Mouse (Mus musculus): Measurements from ENCODE around the gene Il27ra.
"Not testable (repeated sequence)": the region's sequence is repeated elsewhere in the genome, so short reads cannot be mapped to it uniquely, and the experiment has no call there.

The Il27ra gene

DNA sequence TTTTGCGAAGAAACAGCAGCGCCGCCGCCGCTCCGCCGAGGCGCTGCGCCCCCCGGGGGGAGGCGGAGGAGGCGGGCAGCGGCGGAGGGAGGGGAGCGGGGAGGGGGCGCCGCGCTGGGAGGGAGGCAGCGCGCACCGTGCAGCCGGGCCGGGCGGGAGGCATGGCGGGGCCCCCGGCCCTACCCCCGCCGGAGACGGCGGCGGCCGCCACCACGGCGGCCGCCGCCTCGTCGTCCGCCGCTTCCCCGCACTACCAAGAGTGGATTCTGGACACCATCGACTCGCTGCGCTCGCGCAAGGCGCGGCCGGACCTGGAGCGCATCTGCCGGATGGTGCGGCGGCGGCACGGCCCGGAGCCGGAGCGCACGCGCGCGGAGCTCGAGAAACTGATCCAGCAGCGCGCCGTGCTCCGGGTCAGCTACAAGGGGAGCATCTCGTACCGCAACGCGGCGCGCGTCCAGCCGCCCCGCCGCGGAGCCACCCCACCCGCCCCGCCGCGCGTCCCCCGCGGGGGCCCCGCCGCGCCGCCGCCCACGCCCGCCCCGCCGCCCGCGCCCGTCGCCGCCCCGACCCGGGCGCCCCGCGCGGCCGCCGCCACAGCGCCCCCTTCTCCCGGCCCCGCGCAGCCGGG, 44.8 kb downstream of the Il27ra start, which contains the start of gene Samd1:
Gene Samd1, plus strand, starts transcription at position 162 of the 631 bp plus-strand sequence.
- peak; percentile 79 for DNase-seq (ENCODE audit: low read depth, low spot score)

DNA sequence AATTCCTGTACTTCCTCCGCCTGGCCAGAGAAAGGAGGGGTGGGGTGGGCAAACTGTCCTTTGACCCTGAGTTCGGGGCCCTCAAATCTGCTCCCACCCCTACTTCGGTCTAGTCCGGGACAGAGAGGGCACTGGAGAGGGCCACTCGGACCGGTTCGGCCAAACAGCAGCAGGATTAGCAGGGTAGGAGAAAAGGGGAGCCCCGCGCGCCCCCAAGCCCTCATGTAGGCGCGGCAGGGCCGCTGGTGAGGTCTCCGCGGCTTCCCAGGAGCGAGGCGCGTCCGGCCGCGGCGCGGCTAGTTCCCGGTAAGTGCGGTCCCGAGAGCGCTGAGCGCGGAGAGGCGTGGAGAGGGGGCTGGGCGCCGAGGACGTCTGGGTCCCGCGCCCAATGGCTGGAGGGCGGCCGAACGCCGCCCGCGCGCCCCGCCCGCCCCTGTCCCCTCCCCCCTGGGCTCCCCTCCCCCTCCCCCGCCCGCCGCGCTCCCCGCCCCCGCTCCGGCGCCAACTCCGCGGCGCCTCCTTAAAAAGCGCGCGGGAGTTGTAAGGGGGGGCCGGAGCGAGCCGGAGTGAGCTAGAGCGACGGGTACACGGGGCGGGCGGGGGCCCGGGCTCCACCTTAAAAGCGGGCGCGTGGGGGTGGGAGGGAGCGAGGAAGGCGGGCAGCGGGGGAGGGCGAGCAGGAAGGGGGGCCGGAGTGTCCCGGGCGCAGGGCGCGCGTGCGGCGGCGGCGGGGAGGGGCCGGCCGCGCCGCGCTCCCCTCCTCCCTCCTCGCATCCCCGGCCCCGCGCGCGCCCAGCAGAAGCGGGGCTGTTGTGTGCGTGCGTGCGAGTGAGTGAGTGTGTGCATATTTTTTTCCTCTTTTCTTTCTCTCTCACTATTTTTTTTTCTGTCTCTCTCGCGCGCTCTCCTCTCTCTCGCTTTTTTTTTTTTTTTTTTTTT, 45.6 kb downstream of the Il27ra start:
- DNase-seq (ENCODE audit: low read depth, low spot score), result peak; percentile 89

DNA sequence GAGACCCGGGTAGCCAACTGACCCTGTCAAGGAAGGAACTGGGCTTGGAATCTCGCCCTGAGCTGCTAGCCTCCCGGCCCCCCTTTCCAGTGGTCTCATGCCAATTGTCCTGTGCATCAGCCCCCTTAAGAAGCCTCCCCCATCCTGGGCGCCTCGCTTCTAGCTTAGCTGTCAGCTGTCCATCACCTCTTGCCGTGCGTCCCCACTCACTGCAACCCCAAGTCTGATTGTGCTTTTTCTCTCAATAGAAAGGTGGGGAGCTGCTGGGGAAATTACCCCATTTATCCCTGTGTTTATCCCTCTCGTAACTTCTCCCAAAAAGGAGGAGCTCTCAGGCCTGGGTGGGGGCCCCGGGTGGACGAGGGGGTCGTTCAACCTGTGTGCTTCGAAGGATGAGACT, 46.4 kb downstream of the Il27ra start:
- no peak for DNase-seq (ENCODE audit: low read depth, low spot score)

DNA sequence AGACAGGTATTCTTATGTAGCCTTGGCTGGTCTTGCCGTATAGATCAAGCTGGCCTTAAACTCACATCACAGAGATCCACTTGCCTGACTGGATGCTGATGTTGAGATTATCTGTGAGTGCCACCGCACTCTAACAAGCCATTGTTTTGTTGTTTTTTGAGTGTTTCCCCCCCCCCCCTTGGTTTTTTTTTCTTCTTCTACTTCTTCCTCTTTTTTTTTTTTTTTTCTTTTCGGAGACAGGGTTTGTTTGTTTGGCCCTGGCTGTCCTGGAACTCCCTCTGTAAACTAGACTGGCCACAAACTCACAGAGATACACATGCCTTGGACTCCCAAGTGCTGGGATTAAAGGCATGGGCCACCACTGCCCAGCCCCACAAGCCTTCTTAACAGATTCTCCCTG, 48.4 kb downstream of the Il27ra start:
- DNase-seq (ENCODE audit: low read depth, low spot score), result no peak

DNA sequence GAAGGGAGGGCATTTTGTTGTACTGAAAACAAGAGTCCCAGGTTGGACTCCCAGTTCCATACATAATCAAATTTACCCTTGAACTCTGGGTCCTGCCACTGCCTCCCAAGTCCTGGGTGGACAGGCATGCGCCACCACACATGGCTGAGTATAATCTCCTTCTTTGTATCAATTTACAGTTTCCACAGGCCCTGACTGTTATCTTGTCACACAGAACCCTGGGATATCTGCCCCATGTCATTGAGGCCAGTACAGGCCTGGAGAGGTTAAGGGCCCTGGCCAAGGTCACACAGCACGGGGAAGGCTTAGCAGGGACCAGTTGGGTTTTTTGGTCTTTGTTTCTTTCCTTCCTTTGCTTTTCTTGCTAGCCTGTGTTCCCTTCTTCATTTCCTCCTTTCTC, 49.9 kb downstream of the Il27ra start:
- no peak for DNase-seq (ENCODE audit: low read depth, low spot score)

DNA sequence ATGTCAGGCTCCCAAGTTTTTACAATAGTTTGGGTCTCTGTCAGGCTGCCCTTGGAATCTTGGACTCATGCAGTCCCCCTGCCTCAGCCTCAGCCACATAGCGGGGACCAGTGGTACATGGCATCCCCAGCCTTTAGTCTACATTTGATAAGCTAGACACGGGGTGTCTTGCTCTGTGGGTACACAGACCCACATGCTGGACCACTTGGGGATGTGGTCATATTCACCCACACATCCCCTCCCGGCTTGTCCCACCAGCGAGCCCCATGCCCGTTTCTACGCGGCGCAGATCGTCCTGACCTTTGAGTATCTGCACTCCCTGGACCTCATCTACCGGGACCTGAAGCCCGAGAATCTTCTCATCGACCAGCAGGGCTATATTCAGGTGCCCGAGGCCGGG, 52.2 kb downstream of the Il27ra start:
- no peak for DNase-seq (ENCODE audit: low read depth, low spot score)

DNA sequence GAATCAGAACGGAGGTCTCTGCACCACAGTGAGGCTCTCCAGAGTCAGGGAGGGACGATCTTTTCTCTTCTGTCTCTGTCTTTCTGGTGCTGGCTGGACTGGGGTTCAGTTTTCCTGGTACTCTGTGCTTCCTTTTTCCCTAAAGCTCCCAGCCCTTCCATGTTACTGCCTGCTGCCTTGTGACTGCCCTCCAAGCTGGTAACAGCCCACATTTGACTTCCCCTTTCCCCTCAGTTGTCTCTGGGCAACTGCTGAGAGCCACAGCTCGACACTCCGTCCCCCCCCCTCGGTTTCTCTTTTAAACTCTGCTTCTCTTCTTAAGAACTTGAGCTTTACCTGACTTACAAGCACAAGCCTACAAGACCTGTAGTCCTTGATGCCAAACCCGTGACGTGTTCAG, 53.1 kb downstream of the Il27ra start:
- no peak for DNase-seq (ENCODE audit: low read depth, low spot score)

DNA sequence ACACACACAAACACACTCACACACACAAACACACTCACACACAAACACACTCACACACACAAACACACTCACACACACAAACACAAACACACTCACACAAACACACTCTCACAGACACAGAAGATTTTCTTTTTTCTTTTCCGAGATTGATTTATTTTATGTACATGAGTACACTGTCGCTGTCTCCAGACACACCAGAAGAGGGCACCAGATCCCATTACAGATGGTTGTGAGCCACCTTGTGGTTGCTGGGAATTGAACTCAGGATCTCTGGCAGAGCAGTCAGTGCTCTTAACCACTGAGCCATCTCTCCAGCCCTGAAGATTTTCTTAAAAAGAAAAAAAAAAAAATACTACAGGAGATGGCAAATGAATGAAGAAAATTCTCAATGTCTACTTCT, 59.2 kb downstream of the Il27ra start:
- DNase-seq (ENCODE audit: low read depth, low spot score), result not testable (repeated sequence)

DNA sequence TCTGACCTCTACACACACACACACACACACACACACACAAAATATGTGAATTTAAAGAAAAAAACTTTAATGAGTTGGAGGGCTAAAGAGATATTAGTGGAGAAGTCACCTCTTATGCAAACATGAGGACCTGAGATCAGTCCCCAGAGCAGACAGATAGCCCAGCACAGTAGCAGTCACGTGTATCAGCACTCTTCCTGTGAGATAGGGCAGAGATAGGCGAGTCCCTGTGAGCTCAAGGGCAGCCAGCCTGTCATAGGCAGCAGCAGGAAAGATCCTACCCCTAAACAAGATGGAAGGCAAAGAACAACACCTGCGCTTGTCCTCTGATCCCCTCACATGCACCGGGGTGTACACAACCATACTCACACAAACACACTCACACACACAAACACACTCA, 59.9 kb downstream of the Il27ra start:
- no peak for DNase-seq (ENCODE audit: low read depth, low spot score)

DNA sequence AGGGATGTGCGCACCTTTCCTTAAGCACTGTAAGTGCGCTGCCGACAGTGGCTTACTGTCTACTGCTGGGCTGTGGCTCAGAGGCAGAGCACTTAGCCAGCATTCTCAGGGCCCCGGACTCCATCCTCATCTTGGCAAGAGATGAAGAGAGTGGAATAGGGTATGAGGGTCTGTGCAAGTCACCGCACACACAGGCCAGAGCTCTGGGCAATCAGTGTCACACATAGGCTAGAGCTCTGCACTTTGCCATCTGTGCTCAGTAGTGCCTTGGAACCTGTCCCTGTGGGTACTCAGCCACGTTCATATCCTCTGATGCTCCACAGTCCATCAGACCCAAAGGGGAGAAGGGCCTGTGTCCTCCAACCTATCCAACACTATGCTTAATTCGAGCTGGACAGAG, 60.9 kb downstream of the Il27ra start:
- DNase-seq (ENCODE audit: low read depth, low spot score), result no peak

DNA sequence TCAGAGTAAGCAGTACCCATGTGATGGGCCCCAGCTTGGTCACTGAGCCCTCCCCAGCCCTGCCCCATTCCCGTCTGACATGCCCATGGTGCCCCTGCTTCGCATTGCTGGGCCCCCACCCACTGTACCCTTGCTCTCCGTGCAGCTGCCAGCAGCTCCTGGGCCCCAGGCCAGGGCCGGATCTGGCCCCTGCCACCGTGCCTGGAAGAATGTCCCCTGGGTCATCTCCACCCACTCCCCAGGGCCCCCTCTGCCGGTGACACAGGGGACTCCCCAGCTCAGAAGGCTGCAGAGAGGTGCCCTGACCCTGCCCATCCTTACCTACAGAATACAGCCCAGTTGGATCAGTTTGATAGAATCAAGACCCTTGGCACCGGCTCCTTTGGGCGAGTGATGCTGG, 61.5 kb downstream of the Il27ra start:
- no peak for DNase-seq (ENCODE audit: low read depth, low spot score)
